Mouse (Mus musculus) heart, adult 2 months (tissue): Measurements from ENCODE around the gene Evi5l.

Experiments
- CTCF ChIP-seq: fragments of 200-600 bp; IDR thresholded peaks from 2 replicates; pipeline ENCODE4 v1.8.1; 2022; ENCODE audit warnings: antibody characterized with exemption, mild to moderate bottlenecking, moderate library complexity
- EP300 ChIP-seq: fragments of 200-500 bp; IDR thresholded peaks from 2 replicates; pipeline ENCODE4 v1.6.1; 2011; ENCODE audit warnings: low read depth, low read length, control low read depth; ENCODE audit not compliant: insufficient read depth
- POLR2A ChIP-seq: fragments of 200-500 bp; IDR thresholded peaks from 2 replicates; pipeline ENCODE4 v1.6.1; 2011; ENCODE audit warnings: mild to moderate bottlenecking, low read depth, low read length, control low read depth; ENCODE audit not compliant: insufficient read depth

GRCm38 (mm10) chr8:4258678-4259077 is 92.3 kb downstream of the Evi5l start:
- TF ChIP-seq POLR2A (no peak), CTCF (no peak), EP300 (no peak)
